ENCODE assay signal across 22 mouse cellular contexts in the genomic region with DNA sequence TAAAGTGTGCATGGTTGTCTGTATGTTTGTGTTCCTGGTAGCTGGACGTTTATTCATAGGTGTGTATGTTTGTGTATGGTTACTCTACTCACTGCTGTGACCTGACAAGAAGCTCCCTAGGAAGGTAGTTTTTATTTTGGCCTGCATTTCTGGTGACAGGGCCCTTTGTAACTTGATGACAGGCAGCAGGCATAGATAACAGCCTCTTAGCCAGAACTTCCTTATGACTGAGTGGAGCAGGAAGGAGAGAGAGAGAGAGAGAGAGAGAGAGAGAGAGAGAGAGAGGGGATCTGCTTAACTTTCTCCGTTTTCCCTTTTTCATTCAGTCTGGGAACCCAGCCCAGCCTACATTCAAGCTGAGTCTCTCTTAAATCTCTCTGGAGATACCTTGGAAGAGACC.
"Had no signal": no experiment of that assay in that cellular context is flagged by ENCODE, and none has a peak within 500 bp of the region (broad histone marks: within the 10 kb centered on the region; RNA-seq: fewer than 3 reads in every experiment).

No protein-coding gene starts in this region.

- H3K4me2 ChIP-seq: lung, embryonic 15.5 days; midbrain, embryonic 13.5 days; neural tube, embryonic 13.5 days; stomach, embryonic 15.5 days had no signal

- H3K36me3 ChIP-seq: lung, embryonic 15.5 days; midbrain, embryonic 13.5 days; neural tube, embryonic 13.5 days; stomach, embryonic 15.5 days had no signal

- DNase-seq: kidney, adult 18-20 months; kidney, adult 9 months; kidney, postnatal 25 days; layer of hippocampus, postnatal 36 days; lung, adult 18-20 months; lung, postnatal 10 days; lung, postnatal 36 days; right cerebral cortex, postnatal 14 days; right cerebral cortex, postnatal 4 days; spleen, adult 18-20 months; thymus, postnatal 25 days had no signal

- H3K9ac ChIP-seq: lung, embryonic 15.5 days; midbrain, embryonic 13.5 days; neural tube, embryonic 13.5 days; stomach, embryonic 15.5 days had no signal

- H3K4me1 ChIP-seq: stomach, embryonic 15.5 days had no signal

- H3K27ac ChIP-seq: kidney, postnatal 0 days; layer of hippocampus, adult 2 months; left cerebral cortex, adult 2 months; lung, embryonic 15.5 days; midbrain, embryonic 13.5 days; neural tube, embryonic 13.5 days; stomach, embryonic 15.5 days had no signal

- ATAC-seq: midbrain, embryonic 13.5 days; midbrain, embryonic 16.5 days had no signal

- H3K27me3 ChIP-seq: lung, embryonic 15.5 days; megakaryocyte, embryonic 14.5 days; midbrain, embryonic 13.5 days; stomach, embryonic 15.5 days had no signal

- H3K4me3 ChIP-seq: layer of hippocampus, adult 2 months; left cerebral cortex, adult 2 months; lung, embryonic 15.5 days; megakaryocyte, embryonic 14.5 days; midbrain, embryonic 10.5 days; midbrain, embryonic 13.5 days; myocyte; neural tube, embryonic 13.5 days; stomach, embryonic 15.5 days had no signal

- H3K9me3 ChIP-seq: lung, embryonic 15.5 days; midbrain, embryonic 10.5 days; midbrain, embryonic 13.5 days; neural tube, embryonic 13.5 days; stomach, embryonic 15.5 days had no signal
